Mouse (Mus musculus) kidney, postnatal 10 days (tissue): ENCODE results near the gene Atl2.

Source experiments
- DNase-seq: peaks from one replicate; pipeline ENCODE4 v3.0.0; 2021; ENCODE audit warnings: mixed read lengths

The Atl2 gene

GRCm38 (mm10) chr17:79817551-79817950, 78.4 kb downstream of the Atl2 start:
- peak; percentile 5 for DNase-seq

GRCm38 (mm10) chr17:79816896-79817295, 79.0 kb downstream of the Atl2 start:
- DNase-seq = peak; percentile 1

GRCm38 (mm10) chr17:79810421-79810820, 85.5 kb downstream of the Atl2 start:
- DNase-seq = no peak

- no peak for DNase-seq
Measured at GRCm38 (mm10) chr17:79809491-79810316, 86.2 kb downstream of the Atl2 start.

GRCm38 (mm10) chr17:79807237-79807930, 88.5 kb downstream of the Atl2 start:
- DNase-seq = no peak

DNA sequence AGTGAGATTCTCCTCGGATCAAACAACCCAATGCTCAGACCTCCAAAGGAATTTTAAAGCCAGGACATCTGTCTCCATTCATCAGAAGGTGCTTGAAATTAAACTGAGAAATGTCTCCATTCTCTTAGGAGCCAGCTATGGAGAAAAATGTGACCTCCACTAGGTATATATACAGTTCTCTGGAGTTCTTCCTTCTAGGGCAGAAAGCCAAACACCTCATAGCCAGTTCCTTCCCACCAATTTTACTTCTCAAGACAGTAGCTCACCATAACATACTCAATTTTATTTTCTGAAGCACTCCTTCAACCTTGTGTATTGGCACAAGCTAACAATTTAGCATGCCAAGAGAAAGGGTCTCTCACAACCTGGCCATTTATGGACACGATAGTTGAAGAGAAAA, 91.2 kb downstream of the Atl2 start:
- DNase-seq = no peak

DNA sequence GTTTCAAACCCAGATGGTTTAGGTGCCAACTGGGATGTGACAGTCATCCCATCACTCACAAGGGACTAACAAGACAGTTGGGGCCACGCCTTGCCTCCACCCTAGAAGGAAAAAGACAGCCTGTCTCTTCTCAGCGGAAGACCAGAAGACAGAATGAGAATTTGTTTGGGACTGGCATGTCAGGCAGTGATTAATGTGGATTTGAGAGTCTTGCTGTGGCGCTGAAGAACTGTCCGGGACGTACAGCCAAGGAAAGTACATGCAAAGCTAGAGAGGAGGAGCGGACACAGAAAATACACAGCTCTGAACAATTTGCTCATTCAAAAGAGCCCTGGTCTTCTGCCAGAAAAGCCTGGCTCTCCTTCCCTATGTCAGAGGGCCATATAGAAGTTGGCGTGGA, 93.9 kb downstream of the Atl2 start:
- DNase-seq = no peak

GRCm38 (mm10) chr17:79798831-79799230, 97.1 kb downstream of the Atl2 start:
- no peak for DNase-seq
